Mouse (Mus musculus) ES-E14 (cell line): ENCODE results near the gene Creg2.

Source experiments
- CHD2 ChIP-seq: IDR thresholded peaks from 2 replicates; pipeline ENCODE4 v1.6.1; 2014; ENCODE audit warnings: mild to moderate bottlenecking, low read depth, low read length, inconsistent platforms
- HCFC1 ChIP-seq: IDR thresholded peaks from 2 replicates; pipeline ENCODE4 v1.6.1; 2012; ENCODE audit warnings: low read length, inconsistent platforms, borderline replicate concordance; ENCODE audit not compliant: insufficient read depth
- MAFK ChIP-seq: IDR thresholded peaks from 2 replicates; pipeline ENCODE4 v1.6.1; 2014; ENCODE audit warnings: mild to moderate bottlenecking, low read depth, low read length, inconsistent platforms; ENCODE audit not compliant: insufficient read depth
- ZC3H11A ChIP-seq: IDR thresholded peaks from 2 replicates; pipeline ENCODE4 v1.6.1; 2012; ENCODE audit warnings: low read depth, mild to moderate bottlenecking, inconsistent platforms, low read length, borderline replicate concordance
- ZNF384 ChIP-seq: IDR thresholded peaks from 2 replicates; pipeline ENCODE4 v1.6.1; 2012; ENCODE audit warnings: low read depth, low read length, inconsistent platforms

DNA sequence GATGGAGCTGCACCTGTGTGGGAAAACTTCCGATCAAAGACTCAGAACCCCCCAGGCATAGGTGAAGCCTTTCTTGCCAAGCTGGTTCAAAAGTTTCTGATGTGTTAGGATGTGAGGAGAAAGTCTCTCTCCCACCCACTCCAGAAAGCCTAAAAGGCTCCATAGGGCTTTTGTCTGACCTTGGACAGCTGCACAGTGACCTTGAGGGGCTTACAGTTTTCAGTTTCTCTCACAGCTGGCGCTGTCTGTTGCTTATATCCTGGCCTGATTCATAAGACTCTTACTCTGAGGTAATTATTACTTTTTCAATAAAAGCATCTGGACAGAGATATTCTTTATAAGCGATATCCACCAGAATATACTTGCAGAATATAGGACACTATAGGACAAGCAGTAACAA lies 38.2 kb downstream of the Creg2 start:
- TF ChIP-seq ZC3H11A, result no peak
- TF ChIP-seq CHD2, result no peak
- no peak for TF ChIP-seq HCFC1
- no peak for TF ChIP-seq ZNF384
- no peak for TF ChIP-seq MAFK
